Mouse (Mus musculus) MEL (cell line): Measurements from ENCODE around the gene Oscp1. TPM values are rescaled to one million over a fixed set of nuclear protein-coding genes. Genes with fewer than 3 reads are reported as not detected.

Experiments used
- DNase-seq: peaks from one replicate; pipeline ENCODE4 v3.0.0; 2011; ENCODE audit warnings: low read depth, low spot score
- H3K27ac ChIP-seq: 2 replicates; pipeline ENCODE4 v1.5.1; 2012; ENCODE audit warnings: low read depth, mild to moderate bottlenecking, control low read depth, low read length, moderate library complexity; ENCODE audit not compliant: control insufficient read depth
- H3K27me3 ChIP-seq, 2 experiments: fragments of 150-350 bp in 1 of 2; sonication (generic) in 1 of 2; 2 replicates each; pipeline ENCODE4 v1.6.1; 2012; ENCODE audit warnings: low read length in 2 of 2, mild to moderate bottlenecking in 2 of 2, improper control_type of control experiment in 1 of 2, moderate library complexity in 1 of 2; ENCODE audit not compliant: insufficient read depth in 2 of 2, control insufficient read depth in 1 of 2
- H3K36me3 ChIP-seq, 2 experiments: 2 replicates each; pipeline ENCODE4 v1.6.1; 2012 to 2014; ENCODE audit warnings: low read length in 2 of 2, improper control_type of control experiment in 1 of 2, inconsistent platforms in 1 of 2, mild to moderate bottlenecking in 1 of 2; ENCODE audit not compliant: insufficient read depth in 2 of 2, control insufficient read depth in 1 of 2
- H3K4me1 ChIP-seq, 2 experiments: fragments of 150-350 bp in 1 of 2; sonication (generic) in 1 of 2; 2 replicates each; pipeline ENCODE4 v1.6.1; 2012; ENCODE audit warnings: low read length in 2 of 2, improper control_type of control experiment in 1 of 2, mild to moderate bottlenecking in 1 of 2; ENCODE audit not compliant: insufficient read depth in 2 of 2, control insufficient read depth in 1 of 2
- H3K4me3 ChIP-seq, 2 experiments: fragments of 150-350 bp in 1 of 2; sonication (generic) in 1 of 2; 2 replicates each; pipeline ENCODE4 v1.5.1; 2012; ENCODE audit warnings: low read depth in 2 of 2, low read length in 2 of 2, mild to moderate bottlenecking in 2 of 2, moderate library complexity in 2 of 2, control low read depth in 1 of 2, improper control_type of control experiment in 1 of 2; ENCODE audit not compliant: control insufficient read depth in 1 of 2, insufficient read depth in 1 of 2
- H3K79me2 ChIP-seq: 2 replicates; pipeline ENCODE4 v1.6.1; 2012; ENCODE audit warnings: mild to moderate bottlenecking, low read length, moderate library complexity; ENCODE audit not compliant: control insufficient read depth, poor library complexity, insufficient read depth
- H3K9ac ChIP-seq: 2 replicates; pipeline ENCODE4 v1.6.1; 2012; ENCODE audit warnings: low read depth, mild to moderate bottlenecking, control low read depth, low read length, moderate library complexity; ENCODE audit not compliant: control insufficient read depth, poor library complexity, severe bottlenecking
- H3K9me3 ChIP-seq: fragments of 150-350 bp; sonication (generic); replicated peaks from 2 replicates; pipeline ENCODE4 v1.6.1; 2012; ENCODE audit warnings: mild to moderate bottlenecking, low read length, improper control_type of control experiment, moderate library complexity; ENCODE audit not compliant: insufficient read depth
- BHLHE40 ChIP-seq: IDR thresholded peaks from 2 replicates; pipeline ENCODE4 v1.6.1; 2012; ENCODE audit warnings: low read depth, mild to moderate bottlenecking, inconsistent platforms, low read length, improper control_type of control experiment, borderline replicate concordance
- CHD1 ChIP-seq: IDR thresholded peaks from 2 replicates; pipeline ENCODE4 v1.6.1; 2012; ENCODE audit warnings: low read depth, mild to moderate bottlenecking, inconsistent platforms, low read length, improper control_type of control experiment
- CHD2 ChIP-seq: IDR thresholded peaks from 2 replicates; pipeline ENCODE4 v1.6.1; 2011; ENCODE audit warnings: low read length, improper control_type of control experiment
- E2F4 ChIP-seq: IDR thresholded peaks from 2 replicates; pipeline ENCODE4 v1.6.1; 2011; ENCODE audit warnings: low read depth, low read length, improper control_type of control experiment, borderline replicate concordance
- ELF1 ChIP-seq: IDR thresholded peaks from 2 replicates; pipeline ENCODE4 v1.6.1; 2014; ENCODE audit warnings: low read depth, mild to moderate bottlenecking, inconsistent platforms, low read length, improper control_type of control experiment, moderate library complexity
- ETS1 ChIP-seq: IDR thresholded peaks from 2 replicates; pipeline ENCODE4 v1.6.1; 2012; ENCODE audit warnings: low read depth, mild to moderate bottlenecking, inconsistent platforms, low read length, improper control_type of control experiment, moderate library complexity
- GABPA ChIP-seq: IDR thresholded peaks from 2 replicates; pipeline ENCODE4 v1.6.1; 2012; ENCODE audit warnings: low read depth, mild to moderate bottlenecking, inconsistent platforms, low read length, improper control_type of control experiment, moderate library complexity
- GATA1 ChIP-seq: IDR thresholded peaks from 2 replicates; pipeline ENCODE4 v1.6.1; 2011; ENCODE audit warnings: low read depth, low read length, improper control_type of control experiment
- JUND ChIP-seq: IDR thresholded peaks from 2 replicates; pipeline ENCODE4 v1.6.1; 2011; ENCODE audit warnings: low read depth, mild to moderate bottlenecking, improper control_type of control experiment, low read length
- MAX ChIP-seq: IDR thresholded peaks from 2 replicates; pipeline ENCODE4 v1.6.1; 2011; ENCODE audit warnings: low read length, improper control_type of control experiment
- MAZ ChIP-seq: IDR thresholded peaks from 2 replicates; pipeline ENCODE4 v1.6.1; 2012; ENCODE audit warnings: low read depth, mild to moderate bottlenecking, inconsistent platforms, low read length, improper control_type of control experiment
- MEF2A ChIP-seq: IDR thresholded peaks from 2 replicates; pipeline ENCODE4 v1.6.1; 2014; ENCODE audit warnings: low read depth, mild to moderate bottlenecking, inconsistent platforms, low read length, improper control_type of control experiment; ENCODE audit not compliant: poor library complexity, insufficient replicate concordance, severe bottlenecking; ENCODE audit errors: extremely low read depth
- NELFE ChIP-seq: IDR thresholded peaks from 2 replicates; pipeline ENCODE4 v1.6.1; 2011; ENCODE audit warnings: low read depth, low read length, improper control_type of control experiment
- NRF1 ChIP-seq: IDR thresholded peaks from 2 replicates; pipeline ENCODE4 v1.6.1; 2014; ENCODE audit warnings: low read depth, mild to moderate bottlenecking, inconsistent platforms, low read length, improper control_type of control experiment, moderate library complexity; ENCODE audit not compliant: poor library complexity, insufficient read depth, severe bottlenecking
- POLR2AphosphoS2 ChIP-seq: IDR thresholded peaks from 2 replicates; pipeline ENCODE4 v1.6.1; 2011; ENCODE audit warnings: low read length, improper control_type of control experiment
- POLR2AphosphoS5 ChIP-seq: IDR thresholded peaks from 2 replicates; pipeline ENCODE4 v1.6.1; 2012; ENCODE audit warnings: low read depth, borderline replicate concordance, mild to moderate bottlenecking, inconsistent platforms, low read length, moderate library complexity, mixed read lengths
- RAD21 ChIP-seq: IDR thresholded peaks from 2 replicates; pipeline ENCODE4 v1.6.1; 2011; ENCODE audit warnings: mild to moderate bottlenecking, low read depth, low read length, improper control_type of control experiment
- RCOR1 ChIP-seq: IDR thresholded peaks from 2 replicates; pipeline ENCODE4 v1.6.1; 2012; ENCODE audit warnings: low read depth, mild to moderate bottlenecking, inconsistent platforms, low read length, improper control_type of control experiment
- TBP ChIP-seq: IDR thresholded peaks from 2 replicates; pipeline ENCODE4 v1.8.0; 2011; ENCODE audit warnings: low read depth, low read length, improper control_type of control experiment
- TCF12 ChIP-seq: IDR thresholded peaks from 2 replicates; pipeline ENCODE4 v1.6.1; 2014; ENCODE audit warnings: low read depth, mild to moderate bottlenecking, inconsistent platforms, low read length, improper control_type of control experiment, moderate library complexity
- USF1 ChIP-seq: IDR thresholded peaks from 2 replicates; pipeline ENCODE4 v1.6.1; 2014; ENCODE audit warnings: low read depth, mild to moderate bottlenecking, inconsistent platforms, low read length, improper control_type of control experiment, moderate library complexity
- ZC3H11A ChIP-seq: IDR thresholded peaks from 2 replicates; pipeline ENCODE4 v1.6.1; 2012; ENCODE audit warnings: low read depth, mild to moderate bottlenecking, inconsistent platforms, low read length, improper control_type of control experiment
- ZKSCAN1 ChIP-seq: IDR thresholded peaks from 2 replicates; pipeline ENCODE4 v1.6.1; 2012; ENCODE audit warnings: low read depth, mild to moderate bottlenecking, inconsistent platforms, low read length, improper control_type of control experiment, moderate library complexity
- ZMIZ1 ChIP-seq: IDR thresholded peaks from 2 replicates; pipeline ENCODE4 v1.6.1; 2012; ENCODE audit warnings: low read depth, mild to moderate bottlenecking, inconsistent platforms, low read length, improper control_type of control experiment, moderate library complexity
- ZNF384 ChIP-seq: IDR thresholded peaks from 2 replicates; pipeline ENCODE4 v1.6.1; 2012; ENCODE audit warnings: low read depth, mild to moderate bottlenecking, inconsistent platforms, low read length, improper control_type of control experiment
- polyA plus RNA-seq, 2 experiments: library from polyadenylated mRNA; stranded (reverse) in 1 of 2; unstranded in 1 of 2; fragments of >175 nt in 1 of 2; fragments of >200 nt in 1 of 2; gene quantifications; 2 replicates each; pipeline versions ENCODE4 v1.2.1 to v1.2.4; 2012; ENCODE audit warnings: low replicate concordance in 2 of 2, low read depth in 1 of 2; ENCODE audit not compliant: insufficient read length in 2 of 2, insufficient read depth in 1 of 2, missing spikeins in 1 of 2
- total RNA-seq: library from RNA; depleted of rRNA; stranded (reverse); fragments of 300-350 nt; gene quantifications from 2 replicates; pipeline ENCODE4 v1.2.3, GENCODE M21; 2012

Oscp1 gene
- total and polyA plus RNA-seq, 3 experiments, result 5.7 to 7.6 TPM; not detected in 1

DNA sequence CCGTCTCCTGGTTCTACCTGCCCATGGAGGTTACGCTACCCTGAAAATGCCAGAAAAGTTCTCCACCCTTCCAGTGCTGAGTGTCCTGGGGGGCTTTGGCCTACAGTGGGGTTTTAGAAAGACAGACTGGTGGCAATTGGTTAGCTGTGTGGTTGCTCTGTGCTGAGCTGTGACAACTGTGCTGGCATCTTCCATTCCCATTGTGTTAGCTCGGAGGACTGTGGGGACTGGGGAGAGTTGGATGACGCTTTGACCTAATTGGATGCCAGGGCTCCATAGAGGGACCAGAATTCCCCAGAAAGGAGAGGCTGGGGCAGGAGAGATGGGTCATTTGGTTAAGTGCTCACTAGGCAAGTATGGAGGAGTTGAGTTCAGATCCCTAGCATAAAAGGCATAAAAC lies 75.9 kb downstream of the Oscp1 start:
- H3K27me3 ChIP-seq, result no peaks in the 10 kb centered on the region
- no peak overlapping the region for H3K9ac ChIP-seq
- no peaks in the 10 kb centered on the region for H3K9me3 ChIP-seq
- TF ChIP-seq ZC3H11A (no peak), ELF1 (no peak), USF1 (no peak), ZMIZ1 (no peak), JUND (no peak), CHD2 (no peak), RCOR1 (no peak), MAZ (no peak), CHD1 (no peak), POLR2AphosphoS2 (no peak), TCF12 (no peak), POLR2AphosphoS5 (no peak), E2F4 (no peak), ZNF384 (no peak)
- TF ChIP-seq, all 39 proteins: peak for 0
- no peak overlapping the region for H3K4me3 ChIP-seq
- no peak for DNase-seq
- H3K27ac ChIP-seq, result no peak overlapping the region
- H3K36me3 ChIP-seq, result peaks cover 0 to 8% of the 10 kb centered on the region in 2 experiments; a peak in 2 of 4 replicates
- no peaks in the 10 kb centered on the region for H3K79me2 ChIP-seq
- H3K4me1 ChIP-seq, result no peaks in the 10 kb centered on the region

DNA sequence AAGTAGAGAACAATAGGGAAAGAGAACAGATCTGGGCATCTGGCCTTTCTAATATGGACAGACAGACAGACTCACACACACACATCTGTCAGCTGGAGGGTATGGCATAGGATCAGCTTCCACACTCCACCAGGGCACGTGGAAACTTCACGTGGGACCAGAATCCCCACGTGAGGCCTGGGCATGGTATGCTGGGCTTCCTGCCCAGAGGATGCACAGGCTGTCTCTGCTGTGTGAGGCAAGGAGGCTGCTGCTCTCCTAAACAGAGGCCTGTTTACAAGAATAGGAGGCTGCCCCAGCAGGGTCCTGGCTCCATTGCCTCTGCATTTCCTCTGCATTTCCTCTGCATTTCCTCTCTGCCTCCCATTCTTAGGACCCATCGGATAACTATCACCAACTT lies 76.3 kb downstream of the Oscp1 start:
- TF ChIP-seq ZNF384, result no peak
- TF ChIP-seq ELF1, result no peak
- no peak for TF ChIP-seq E2F4
- no peak for TF ChIP-seq RAD21
- TF ChIP-seq ETS1, result no peak
- TF ChIP-seq JUND, result no peak
- no peak for TF ChIP-seq NRF1
- no peak for TF ChIP-seq TBP
- no peak for TF ChIP-seq GATA1
- TF ChIP-seq GABPA, result no peak
- no peak for TF ChIP-seq MEF2A
- no peak for TF ChIP-seq ZMIZ1
- no peak for TF ChIP-seq ZKSCAN1
- TF ChIP-seq BHLHE40, result no peak
- TF ChIP-seq POLR2AphosphoS5, result no peak
- TF ChIP-seq TCF12, result no peak
- no peak for TF ChIP-seq NELFE
- no peak for TF ChIP-seq CHD1
- TF ChIP-seq ZC3H11A, result no peak
- TF ChIP-seq MAX, result no peak
- H3K79me2 ChIP-seq, result no peaks in the 10 kb centered on the region
- no peaks in the 10 kb centered on the region for H3K4me1 ChIP-seq
- H3K27ac ChIP-seq, result no peak overlapping the region
- no peak overlapping the region for H3K4me3 ChIP-seq
- no peaks in the 10 kb centered on the region for H3K9me3 ChIP-seq
- no peaks in the 10 kb centered on the region for H3K27me3 ChIP-seq
- H3K9ac ChIP-seq, result no peak overlapping the region
- DNase-seq, result no peak
- H3K36me3 ChIP-seq, result peaks cover 0 to 5% of the 10 kb centered on the region in 2 experiments; a peak in 1 of 4 replicates
